Mouse (Mus musculus) bone marrow, adult 2 months (tissue): Measurements from ENCODE around the gene Lcn9.

Experiments
- CTCF ChIP-seq: fragments of 200-500 bp; IDR thresholded peaks from 2 replicates; pipeline ENCODE4 v1.5.1; 2011; ENCODE audit warnings: low read length, control low read depth; ENCODE audit not compliant: control insufficient read depth, insufficient read depth
- POLR2A ChIP-seq: fragments of 200-500 bp; IDR thresholded peaks from 2 replicates; pipeline ENCODE4 v1.6.1; 2011; ENCODE audit warnings: low read depth, mild to moderate bottlenecking, control low read depth, low read length, borderline replicate concordance; ENCODE audit not compliant: control insufficient read depth

DNA sequence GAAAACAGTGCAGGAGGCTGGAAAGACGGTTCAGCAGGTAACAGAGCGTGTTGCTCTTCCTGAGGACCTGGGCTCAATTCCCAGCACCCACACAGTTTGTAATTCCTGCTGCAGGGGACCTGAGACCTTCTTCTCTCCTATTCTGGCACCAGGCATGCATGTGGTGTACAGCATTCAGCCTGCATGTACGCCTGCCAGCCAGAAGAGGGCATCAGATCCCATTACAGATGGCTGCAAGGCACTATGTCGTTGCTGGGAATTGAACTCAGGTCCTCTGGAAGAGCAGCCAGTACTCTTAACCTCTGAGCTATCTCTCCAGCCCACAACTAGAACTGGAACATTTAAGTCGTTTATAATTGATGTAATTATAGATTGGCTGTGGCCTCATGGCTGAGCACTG, 9.6 kb upstream of the Lcn9 start:
- peak; percentile 27; the same call in 1 of the 2 replicates for TF ChIP-seq CTCF
- no peak for TF ChIP-seq POLR2A
